Mouse (Mus musculus): ENCODE results near the gene Ywhah. TPM values are rescaled to one million over a fixed set of nuclear protein-coding genes. Genes with fewer than 3 reads are reported as not detected.
"Not testable (repeated sequence)": the region's sequence is repeated elsewhere in the genome, so short reads cannot be mapped to it uniquely, and the experiment has no call there.

The Ywhah gene
- total RNA-seq, 2 experiments from 2014 or later: 183 to 185 TPM

- DNase-seq (ENCODE audit: low spot score in 2 of 2): no peak
These were observed 8.5 kb upstream of the Ywhah start for GRCm38 (mm10) chr5:33009818-33010812.

- no peak for DNase-seq (ENCODE audit: low spot score in 2 of 2)
These were observed 7.2 kb upstream of the Ywhah start for GRCm38 (mm10) chr5:33011132-33012106.

GRCm38 (mm10) chr5:33014096-33014495, 4.5 kb upstream of the Ywhah start:
- DNase-seq (ENCODE audit: low spot score in 2 of 2): no peak

- no peak for DNase-seq (ENCODE audit: low spot score in 2 of 2)
These were observed 3.0 kb upstream of the Ywhah start for GRCm38 (mm10) chr5:33015579-33015978.

GRCm38 (mm10) chr5:33018189-33018560, 441 bp upstream of the Ywhah start:
- DNase-seq (ENCODE audit: low spot score in 2 of 2): no peak

GRCm38 (mm10) chr5:33019426-33019821, 808 bp downstream of the Ywhah start:
- DNase-seq (ENCODE audit: low spot score in 2 of 2): no peak

GRCm38 (mm10) chr5:33021622-33022021, 3.0 kb downstream of the Ywhah start:
- DNase-seq (ENCODE audit: low spot score in 2 of 2): no peak

- DNase-seq (ENCODE audit: low spot score in 2 of 2): no peak
These were observed 4.7 kb downstream of the Ywhah start for GRCm38 (mm10) chr5:33023337-33023736.

- DNase-seq (ENCODE audit: low spot score in 2 of 2): no peak
These were observed 5.9 kb downstream of the Ywhah start for GRCm38 (mm10) chr5:33024474-33024873.

GRCm38 (mm10) chr5:33028656-33029055, 10.0 kb downstream of the Ywhah start:
- no peak for DNase-seq (ENCODE audit: low spot score in 2 of 2)

- DNase-seq (ENCODE audit: low spot score in 2 of 2): no peak
These were observed 12.0 kb downstream of the Ywhah start for GRCm38 (mm10) chr5:33030425-33031175.

- DNase-seq (ENCODE audit: low spot score in 2 of 2): no peak
These were observed 13.6 kb downstream of the Ywhah start for GRCm38 (mm10) chr5:33032036-33032773.

GRCm38 (mm10) chr5:33033121-33033520, 14.5 kb downstream of the Ywhah start:
- peak; percentile 73 to 83 for DNase-seq (ENCODE audit: low spot score in 2 of 2)

GRCm38 (mm10) chr5:33033633-33034032, 15.0 kb downstream of the Ywhah start:
- DNase-seq (ENCODE audit: low spot score in 2 of 2): not testable (repeated sequence)

- no peak for DNase-seq (ENCODE audit: low spot score in 2 of 2)
These were observed 15.5 kb downstream of the Ywhah start for GRCm38 (mm10) chr5:33034100-33034499.

GRCm38 (mm10) chr5:33034916-33035315, 16.3 kb downstream of the Ywhah start:
- no peak for DNase-seq (ENCODE audit: low spot score in 2 of 2)

GRCm38 (mm10) chr5:33038656-33039509, 20.3 kb downstream of the Ywhah start:
- no peak for DNase-seq (ENCODE audit: low spot score in 2 of 2)

GRCm38 (mm10) chr5:33039510-33039911, 20.9 kb downstream of the Ywhah start:
- peak; percentile 61 to 74 for DNase-seq (ENCODE audit: low spot score in 2 of 2)

- DNase-seq (ENCODE audit: low spot score in 2 of 2): not testable (repeated sequence)
These were observed 22.1 kb downstream of the Ywhah start for GRCm38 (mm10) chr5:33040735-33041134.
